Mouse (Mus musculus) natural killer cell, adult 2 months (primary cell): Measurements from ENCODE around the gene Dysf.

ENCODE experiments used
- DNase-seq, 2 experiments: peaks; one replicate each; pipeline ENCODE4 v3.0.0; 2022; ENCODE audit warnings: low spot score in 2 of 2

Gene Dysf

GRCm38 (mm10) chr6:84231108-84231507 is 222.7 kb downstream of the Dysf start:
- DNase-seq = no peak

GRCm38 (mm10) chr6:84232063-84232760 is 223.8 kb downstream of the Dysf start:
- DNase-seq = no peak

- DNase-seq = no peak
Observed at GRCm38 (mm10) chr6:84233783-84234182, 225.4 kb downstream of the Dysf start.

GRCm38 (mm10) chr6:84235365-84235764 is 227.0 kb downstream of the Dysf start:
- DNase-seq = no peak

- no peak for DNase-seq
Observed at GRCm38 (mm10) chr6:84243385-84243784, 235.0 kb downstream of the Dysf start.

GRCm38 (mm10) chr6:84246101-84246760 is 237.8 kb downstream of the Dysf start:
- no peak for DNase-seq

- DNase-seq = no peak
Observed at GRCm38 (mm10) chr6:84246979-84247378, 238.6 kb downstream of the Dysf start.
